Mouse (Mus musculus) liver, adult (tissue): ENCODE measurements around the gene Sufu.

Experiments used
- GATA4 ChIP-seq: IDR thresholded peaks from 2 replicates; pipeline ENCODE4 v1.6.1; 2014; ENCODE audit warnings: mild to moderate bottlenecking, low read length; ENCODE audit not compliant: insufficient replicate concordance

Gene Sufu

GRCm38 (mm10) chr19:46503351-46504084, 106.8 kb downstream of the Sufu start:
- TF ChIP-seq GATA4 = no peak

GRCm38 (mm10) chr19:46504085-46504552, 107.4 kb downstream of the Sufu start:
- no peak for TF ChIP-seq GATA4

GRCm38 (mm10) chr19:46504822-46505417, 108.2 kb downstream of the Sufu start:
- TF ChIP-seq GATA4 = no peak

GRCm38 (mm10) chr19:46505646-46506371, 109.1 kb downstream of the Sufu start:
- TF ChIP-seq GATA4 = no peak

GRCm38 (mm10) chr19:46506372-46506717, 109.6 kb downstream of the Sufu start:
- no peak for TF ChIP-seq GATA4

- TF ChIP-seq GATA4 = no peak
These were observed 110.5 kb downstream of the Sufu start for GRCm38 (mm10) chr19:46507181-46507581.

- TF ChIP-seq GATA4 = no peak
These were observed 111.1 kb downstream of the Sufu start for GRCm38 (mm10) chr19:46507806-46508205.

- no peak for TF ChIP-seq GATA4
These were observed 112.0 kb downstream of the Sufu start for GRCm38 (mm10) chr19:46508738-46509137.

- TF ChIP-seq GATA4 = no peak
These were observed 112.5 kb downstream of the Sufu start for GRCm38 (mm10) chr19:46509202-46509601.

GRCm38 (mm10) chr19:46509736-46510135, 113.0 kb downstream of the Sufu start:
- no peak for TF ChIP-seq GATA4

GRCm38 (mm10) chr19:46510401-46510800, 113.7 kb downstream of the Sufu start:
- no peak for TF ChIP-seq GATA4

- no peak for TF ChIP-seq GATA4
These were observed 114.1 kb downstream of the Sufu start for GRCm38 (mm10) chr19:46510824-46511223.

GRCm38 (mm10) chr19:46511263-46511662, 114.6 kb downstream of the Sufu start:
- TF ChIP-seq GATA4 = no peak

GRCm38 (mm10) chr19:46514387-46514786, 117.7 kb downstream of the Sufu start:
- TF ChIP-seq GATA4 = no peak

GRCm38 (mm10) chr19:46515287-46515821, 118.7 kb downstream of the Sufu start:
- TF ChIP-seq GATA4 = no peak

GRCm38 (mm10) chr19:46516667-46517528, 120.2 kb downstream of the Sufu start:
- TF ChIP-seq GATA4 = no peak
